Mouse (Mus musculus): ENCODE data around the gene Hsp90b1. TPM values are rescaled to one million over a fixed set of nuclear protein-coding genes. Genes with fewer than 3 reads are reported as not detected.

Gene Hsp90b1
- 205 TPM for polyA plus RNA-seq (2015; fragmentation: Illumina TruSeq; extraction: RNeasy Lipid Tissue Mini Kit (QIAGEN cat#74804); ENCODE audit: insufficient read depth, low read depth, low replicate concordance)

GRCm38 (mm10) chr10:86705318-86705921 lies at the start of gene Hsp90b1, which contains the start of gene Ttc41:
Hsp90b1 (minus strand) TSS chr10:86705509.
Ttc41 (plus strand) TSS chr10:86705811.

Other genes with a start within 250 kb of the Hsp90b1 start
- 0.81 TPM for gene Syn3, start 206.6 kb downstream of the Hsp90b1 start, polyA plus RNA-seq (2015; fragmentation: Illumina TruSeq; extraction: RNeasy Lipid Tissue Mini Kit (QIAGEN cat#74804); ENCODE audit: insufficient read depth, low read depth, low replicate concordance)
- gene Ttc41, start 302 bp upstream of the Hsp90b1 start, polyA plus RNA-seq (2015; fragmentation: Illumina TruSeq; extraction: RNeasy Lipid Tissue Mini Kit (QIAGEN cat#74804); ENCODE audit: insufficient read depth, low read depth, low replicate concordance), result 1.8 TPM
- gene Gm49358, start 58.5 kb upstream of the Hsp90b1 start, polyA plus RNA-seq (2015; fragmentation: Illumina TruSeq; extraction: RNeasy Lipid Tissue Mini Kit (QIAGEN cat#74804); ENCODE audit: insufficient read depth, low read depth, low replicate concordance), result not detected
- 3.4 TPM for gene Nt5dc3, start 73.5 kb upstream of the Hsp90b1 start, polyA plus RNA-seq (2015; fragmentation: Illumina TruSeq; extraction: RNeasy Lipid Tissue Mini Kit (QIAGEN cat#74804); ENCODE audit: insufficient read depth, low read depth, low replicate concordance)